Mouse (Mus musculus): ENCODE results near the gene Rab25. TPM values are rescaled to one million over a fixed set of nuclear protein-coding genes. Genes with fewer than 3 reads are reported as not detected.

Rab25 gene
- polyA plus RNA-seq, 1 experiment from 2014 or later, result 79.5 TPM

DNA sequence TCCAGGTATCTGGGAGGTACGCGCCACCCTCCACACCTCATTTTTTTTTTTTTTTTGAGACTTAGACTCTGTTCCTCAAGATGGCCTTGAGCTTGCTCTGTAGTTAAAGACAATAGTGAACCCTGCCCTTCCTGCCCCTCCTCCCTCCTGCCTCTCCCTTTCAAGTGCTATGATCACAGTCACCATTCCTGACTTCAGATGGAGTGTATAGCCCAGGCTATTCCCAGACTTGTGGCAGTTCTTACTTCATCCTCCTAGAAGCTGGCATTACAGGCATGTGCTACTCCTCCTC, 33.1 kb downstream of the Rab25 start:
- Histone ChIP-seq H3K4me1 (replicated peaks; ENCODE audit: control insufficient read depth, insufficient read depth, low read length) (peaks cover 25% of the 10 kb centered on the region), H3K27ac (ENCODE audit: low read depth, low read length) (no peak overlapping the region), H3K27me3 (replicated peaks; ENCODE audit: control insufficient read depth, insufficient read depth, low read length) (no peaks in the 10 kb centered on the region), H3K36me3 (ENCODE audit: control insufficient read depth, insufficient read depth) (no peaks in the 10 kb centered on the region), H3K9ac (ENCODE audit: low read depth, low read length) (no peak overlapping the region), H3K4me2 (replicated peaks; ENCODE audit: low read depth) (no peak overlapping the region), H3K9me3 (ENCODE audit: control insufficient read depth) (no peaks in the 10 kb centered on the region), H3K4me3 (ENCODE audit: low read depth, low read length) (no peak overlapping the region)
- TF ChIP-seq CTCF (IDR thresholded peaks at IDR 0.05; ENCODE audit: low read depth), result no peak
- peak; percentile 20 for ATAC-seq
- 58% methylated on average over 2 of the region's 2 CpGs for WGBS

- H3K36me3 ChIP-seq (ENCODE audit: control insufficient read depth, insufficient read depth), result no peaks in the 10 kb centered on the region
- H3K27ac ChIP-seq (ENCODE audit: low read depth, low read length), result peak overlapping the region; percentile 46; the same call in 1 of the 2 replicates
- H3K9ac ChIP-seq (ENCODE audit: low read depth, low read length), result no peak overlapping the region
- no peaks in the 10 kb centered on the region for H3K27me3 ChIP-seq (replicated peaks; ENCODE audit: control insufficient read depth, insufficient read depth, low read length)
- no peaks in the 10 kb centered on the region for H3K9me3 ChIP-seq (ENCODE audit: control insufficient read depth)
- no peak overlapping the region for H3K4me3 ChIP-seq (ENCODE audit: low read depth, low read length)
- 57% methylated on average over 10 of the region's 10 CpGs for WGBS
- H3K4me1 ChIP-seq (replicated peaks; ENCODE audit: control insufficient read depth, insufficient read depth, low read length), result peaks cover 25% of the 10 kb centered on the region
- H3K4me2 ChIP-seq (replicated peaks; ENCODE audit: low read depth), result no peak overlapping the region; the same call in 1 of the 2 replicates
- ATAC-seq, result peak; percentile 39
- TF ChIP-seq CTCF (IDR thresholded peaks at IDR 0.05; ENCODE audit: low read depth), result no peak
Measured at GRCm38 (mm10) chr3:88514231-88515094, 33.6 kb downstream of the Rab25 start.

DNA sequence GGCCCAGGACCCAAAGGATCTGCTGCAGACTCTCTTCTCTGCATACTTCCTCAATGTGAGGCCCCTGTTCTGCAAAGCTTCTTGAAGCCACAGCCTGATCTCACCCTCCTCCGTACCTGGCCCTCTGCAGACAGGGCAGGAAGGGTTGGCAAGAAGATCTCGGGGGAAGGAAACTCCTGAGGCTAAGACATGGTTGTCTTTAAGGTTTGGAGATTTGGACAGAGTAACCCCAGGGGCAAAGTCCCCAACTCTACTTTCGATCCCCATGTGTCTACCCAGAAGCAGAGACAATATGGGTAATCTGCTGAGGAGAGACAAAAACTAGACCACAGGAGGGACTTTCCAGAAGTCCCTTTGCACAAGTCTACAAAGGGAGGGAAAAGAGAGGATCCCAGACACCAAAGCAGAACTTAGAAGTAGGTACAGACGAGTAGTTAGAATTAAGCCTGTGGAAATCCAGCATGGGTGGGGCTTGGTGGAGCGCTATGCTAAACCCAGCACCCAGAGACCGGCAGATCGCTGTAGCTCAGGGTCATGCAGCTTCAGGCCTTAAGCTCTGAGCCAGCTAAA, 34.5 kb downstream of the Rab25 start:
- Histone ChIP-seq H3K9ac (ENCODE audit: low read depth, low read length) (no peak overlapping the region), H3K27ac (ENCODE audit: low read depth, low read length) (peak overlapping the region; percentile 46), H3K9me3 (ENCODE audit: control insufficient read depth) (no peaks in the 10 kb centered on the region), H3K4me3 (ENCODE audit: low read depth, low read length) (no peak overlapping the region), H3K4me2 (replicated peaks; ENCODE audit: low read depth) (peak overlapping the region; percentile 10; the same call in 1 of the 2 replicates), H3K4me1 (replicated peaks; ENCODE audit: control insufficient read depth, insufficient read depth, low read length) (peaks cover 25% of the 10 kb centered on the region), H3K36me3 (ENCODE audit: control insufficient read depth, insufficient read depth) (no peaks in the 10 kb centered on the region), H3K27me3 (replicated peaks; ENCODE audit: control insufficient read depth, insufficient read depth, low read length) (no peaks in the 10 kb centered on the region)
- WGBS, result 45% methylated on average over 7 of the region's 7 CpGs
- ATAC-seq, result no peak
- TF ChIP-seq CTCF (IDR thresholded peaks at IDR 0.05; ENCODE audit: low read depth), result no peak

DNA sequence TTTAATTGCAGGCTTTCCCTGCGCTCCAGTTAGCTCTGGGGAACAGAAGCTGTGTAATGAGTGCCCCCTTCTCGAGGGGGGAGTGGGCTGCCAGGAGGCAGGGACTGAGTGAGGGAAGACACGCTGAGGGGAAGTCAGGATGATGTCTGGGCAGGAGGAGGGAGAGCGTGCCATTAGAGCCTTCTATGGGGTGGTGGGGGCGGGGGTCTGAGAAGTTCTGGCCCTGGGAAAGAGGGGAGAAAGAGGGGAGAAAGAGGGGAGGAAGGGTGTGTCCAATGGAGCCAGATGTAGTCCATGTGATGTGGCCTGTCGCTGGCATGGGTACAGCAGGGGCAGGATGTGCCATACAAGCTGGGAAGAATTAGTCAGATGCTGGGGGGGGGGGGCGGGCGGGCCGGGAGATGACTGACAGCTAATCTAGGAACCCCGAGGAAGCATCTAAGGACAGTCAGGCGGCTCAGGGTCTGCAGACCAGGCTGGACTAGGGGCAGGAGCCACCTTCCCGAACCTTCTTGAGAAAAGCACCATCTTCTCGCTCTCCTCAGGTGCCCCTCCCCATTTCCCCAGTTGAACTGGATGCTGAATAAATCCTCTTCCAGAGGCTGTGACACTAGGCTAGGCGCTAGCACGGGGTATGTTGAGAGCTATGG, 35.1 kb downstream of the Rab25 start:
- no peaks in the 10 kb centered on the region for H3K27me3 ChIP-seq (replicated peaks; ENCODE audit: control insufficient read depth, insufficient read depth, low read length)
- no peaks in the 10 kb centered on the region for H3K9me3 ChIP-seq (ENCODE audit: control insufficient read depth)
- 36% methylated on average over 12 of the region's 15 CpGs for WGBS
- H3K4me3 ChIP-seq (ENCODE audit: low read depth, low read length), result no peak overlapping the region
- TF ChIP-seq CTCF (IDR thresholded peaks at IDR 0.05; ENCODE audit: low read depth), result no peak
- H3K4me2 ChIP-seq (replicated peaks; ENCODE audit: low read depth), result peak overlapping the region; percentile 38
- H3K4me1 ChIP-seq (replicated peaks; ENCODE audit: control insufficient read depth, insufficient read depth, low read length), result peaks cover 25% of the 10 kb centered on the region
- peak overlapping the region; percentile 46 for H3K27ac ChIP-seq (ENCODE audit: low read depth, low read length)
- ATAC-seq, result no peak
- no peaks in the 10 kb centered on the region for H3K36me3 ChIP-seq (ENCODE audit: control insufficient read depth, insufficient read depth)
- no peak overlapping the region for H3K9ac ChIP-seq (ENCODE audit: low read depth, low read length)

DNA sequence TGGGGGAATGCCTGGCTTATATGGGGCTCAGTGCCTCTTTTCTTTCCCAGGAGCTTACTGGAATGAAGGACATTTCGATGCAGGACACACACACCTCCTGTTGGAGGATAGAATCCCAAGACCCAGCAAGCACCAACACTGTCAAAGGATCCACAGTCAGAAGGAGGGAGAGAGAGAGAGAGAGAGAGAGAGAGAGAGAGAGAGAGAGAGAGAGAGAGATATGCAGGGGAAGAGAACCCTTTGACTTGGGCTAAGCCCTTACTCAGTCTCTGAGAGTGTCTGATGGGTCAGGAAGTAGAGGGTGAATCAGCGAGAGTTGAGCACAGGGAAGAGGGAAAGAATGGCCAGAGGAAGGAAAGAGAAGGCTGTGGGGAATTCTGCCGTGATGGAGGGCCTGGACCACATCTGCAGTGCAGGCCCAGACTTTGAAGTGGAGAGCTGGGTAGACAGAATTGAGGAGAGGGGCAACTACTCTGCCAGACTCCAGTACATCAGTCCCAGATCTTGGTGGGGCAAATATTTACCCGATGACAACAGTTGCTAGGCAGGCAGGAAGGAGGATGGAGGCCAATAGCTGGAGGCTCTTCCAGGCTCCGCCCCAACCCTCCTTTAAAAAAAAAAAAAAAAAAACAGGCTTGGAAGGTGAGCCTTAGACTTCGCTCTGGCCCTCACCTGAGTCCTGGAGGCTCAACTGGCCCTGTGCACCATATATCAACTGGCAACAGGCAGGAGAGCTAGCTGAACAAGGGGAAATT, 35.8 kb downstream of the Rab25 start:
- Histone ChIP-seq H3K4me2 (replicated peaks; ENCODE audit: low read depth) (peak overlapping the region; percentile 38; the same call in 1 of the 2 replicates), H3K4me3 (ENCODE audit: low read depth, low read length) (no peak overlapping the region), H3K9ac (ENCODE audit: low read depth, low read length) (no peak overlapping the region), H3K27me3 (replicated peaks; ENCODE audit: control insufficient read depth, insufficient read depth, low read length) (no peaks in the 10 kb centered on the region), H3K4me1 (replicated peaks; ENCODE audit: control insufficient read depth, insufficient read depth, low read length) (peaks cover 25% of the 10 kb centered on the region), H3K36me3 (ENCODE audit: control insufficient read depth, insufficient read depth) (no peaks in the 10 kb centered on the region), H3K9me3 (ENCODE audit: control insufficient read depth) (no peaks in the 10 kb centered on the region), H3K27ac (ENCODE audit: low read depth, low read length) (peak overlapping the region; percentile 28; the same call in 1 of the 2 replicates)
- no peak for TF ChIP-seq CTCF (IDR thresholded peaks at IDR 0.05; ENCODE audit: low read depth)
- no peak for ATAC-seq
- 31% methylated on average over 6 of the region's 6 CpGs for WGBS

- no peak for ATAC-seq
- Histone ChIP-seq H3K27ac (ENCODE audit: low read depth, low read length) (no peak overlapping the region), H3K4me1 (replicated peaks; ENCODE audit: control insufficient read depth, insufficient read depth, low read length) (peaks cover 25% of the 10 kb centered on the region), H3K9me3 (ENCODE audit: control insufficient read depth) (no peaks in the 10 kb centered on the region), H3K4me3 (ENCODE audit: low read depth, low read length) (no peak overlapping the region), H3K4me2 (replicated peaks; ENCODE audit: low read depth) (no peak overlapping the region), H3K27me3 (replicated peaks; ENCODE audit: control insufficient read depth, insufficient read depth, low read length) (no peaks in the 10 kb centered on the region), H3K36me3 (ENCODE audit: control insufficient read depth, insufficient read depth) (no peaks in the 10 kb centered on the region), H3K9ac (ENCODE audit: low read depth, low read length) (no peak overlapping the region)
- 65% methylated on average over 4 of the region's 4 CpGs for WGBS
- peak; percentile 31; the same call in 1 of the 2 replicates for TF ChIP-seq CTCF (IDR thresholded peaks at IDR 0.05; ENCODE audit: low read depth)
Measured at GRCm38 (mm10) chr3:88511559-88511958, 36.5 kb downstream of the Rab25 start.

Measured in intestine, postnatal 0 days (tissue).